Mouse (Mus musculus) retina, postnatal 7 days (tissue): ENCODE data around the gene Gm20388.
"Not testable (repeated sequence)": the region's sequence is repeated elsewhere in the genome, so short reads cannot be mapped to it uniquely, and the experiment has no call there.

Experiments used
- DNase-seq: peaks from one replicate; pipeline ENCODE4 v3.0.0-alpha.2; 2012; ENCODE audit warnings: low read depth, low spot score

The Gm20388 gene

GRCm38 (mm10) chr8:123138741-123139140 lies 3228.1 kb downstream of the Gm20388 start:
- no peak for DNase-seq

DNA sequence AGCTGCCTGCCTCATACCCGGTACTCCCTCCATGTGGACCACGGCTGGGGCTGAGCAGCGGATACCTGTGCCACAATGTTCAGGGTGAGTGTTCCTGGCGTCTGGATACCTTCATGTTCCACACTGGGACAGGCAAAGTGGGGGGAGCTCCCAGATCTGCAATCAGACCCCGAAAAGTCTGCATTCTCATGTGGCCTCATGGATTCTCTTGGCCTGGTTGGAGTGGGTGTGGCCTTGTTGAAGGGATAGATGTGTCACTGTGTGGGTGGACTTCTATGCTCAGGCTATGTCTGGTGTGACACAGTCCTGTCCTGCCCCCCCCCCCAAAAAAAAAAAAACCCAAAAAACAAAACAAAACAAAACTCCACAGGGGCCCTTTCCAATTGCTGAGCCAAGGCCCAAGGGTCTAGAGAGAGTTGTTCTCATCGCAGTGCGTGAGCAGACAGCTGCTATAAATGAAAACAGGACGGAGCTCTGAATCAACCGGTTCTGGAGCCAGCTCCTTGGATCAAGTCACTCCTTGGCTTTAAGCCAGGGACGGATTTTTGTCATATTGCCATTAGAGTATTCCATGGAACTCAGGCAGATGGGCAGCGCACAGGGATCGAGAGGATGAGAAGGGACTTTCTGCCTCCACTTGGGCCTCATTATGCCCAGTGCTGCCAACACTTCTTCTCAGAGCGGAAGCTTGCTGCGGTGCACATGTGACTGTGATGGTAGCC lies 3231.3 kb downstream of the Gm20388 start:
- DNase-seq: peak; percentile 43

- DNase-seq: no peak
These were observed 3234.6 kb downstream of the Gm20388 start for GRCm38 (mm10) chr8:123145279-123145678.

DNA sequence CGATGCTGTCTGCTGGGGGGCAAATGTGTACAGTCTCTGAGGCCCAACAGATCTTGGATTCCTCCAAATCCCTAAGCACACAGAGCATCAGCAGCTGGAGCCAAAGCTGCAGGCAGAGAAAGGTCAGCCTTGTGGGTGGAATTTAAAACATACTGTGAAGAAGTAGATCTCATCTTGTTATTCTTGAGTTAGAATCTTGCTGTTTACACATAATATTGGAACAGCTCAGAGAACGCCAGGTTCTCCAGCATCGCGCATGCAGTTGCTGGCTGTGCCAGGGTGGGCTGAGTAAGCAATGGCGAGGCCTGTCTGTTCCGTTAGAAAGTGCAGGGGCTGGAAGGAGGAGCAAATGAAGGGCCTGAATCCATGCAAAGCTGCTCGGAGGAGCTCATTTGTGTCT lies 3235.7 kb downstream of the Gm20388 start:
- no peak for DNase-seq

DNA sequence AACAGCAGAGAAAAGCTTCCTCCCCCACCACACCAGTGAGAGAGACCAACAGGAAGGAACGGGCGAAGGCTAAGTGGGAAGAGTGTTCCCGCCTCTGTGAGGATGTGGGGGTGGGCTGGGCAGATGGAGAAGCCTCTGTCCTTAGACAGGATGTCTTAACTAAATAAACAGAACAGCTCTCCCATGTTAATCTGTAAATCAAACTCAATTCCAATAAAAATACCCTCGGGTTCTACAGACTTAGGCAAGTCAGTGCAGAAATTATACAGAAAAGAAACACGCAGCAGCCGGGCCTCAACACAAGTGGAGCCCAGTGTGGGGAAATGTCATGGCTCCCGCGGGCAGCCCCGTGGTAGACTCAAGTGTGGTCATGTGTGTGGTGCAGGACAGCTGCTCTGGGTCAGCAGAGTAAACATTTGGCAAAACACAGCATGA lies 3240.1 kb downstream of the Gm20388 start:
- no peak for DNase-seq

GRCm38 (mm10) chr8:123155177-123155576 lies 3244.5 kb downstream of the Gm20388 start:
- peak; percentile 49 for DNase-seq

DNA sequence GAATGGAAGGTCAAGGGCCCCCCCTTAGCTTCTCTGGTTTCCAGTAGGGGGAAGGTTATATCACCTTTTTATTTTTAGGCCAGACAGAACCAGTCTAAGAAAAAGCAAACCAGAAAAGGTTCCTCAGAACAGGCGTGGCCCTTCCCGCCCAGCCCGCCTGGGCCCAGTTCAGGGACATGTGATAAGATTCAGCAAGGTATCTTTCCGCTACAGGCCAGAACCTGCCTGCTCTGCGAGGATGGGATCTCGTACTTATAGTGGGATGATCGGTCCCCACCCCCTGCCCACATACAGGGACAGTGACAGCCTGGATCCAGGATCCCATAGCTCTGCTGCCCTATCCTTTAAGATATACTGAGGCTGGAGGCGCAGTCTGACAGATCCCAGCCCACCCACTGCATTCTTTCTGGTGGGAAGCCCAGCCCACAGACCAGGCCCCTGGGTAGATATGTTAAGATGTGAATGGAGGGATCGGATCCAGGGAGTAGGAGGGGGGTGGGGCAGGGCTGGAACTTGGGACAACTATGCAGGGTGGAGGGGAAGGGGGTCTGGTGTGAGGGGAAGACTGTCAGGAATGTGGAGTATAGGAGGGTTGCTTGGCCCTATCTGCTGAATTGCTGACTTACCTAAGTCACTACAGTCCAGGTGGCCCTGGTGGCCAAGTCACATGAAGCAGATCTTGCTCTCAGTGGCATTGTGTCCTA lies 3245.6 kb downstream of the Gm20388 start:
- DNase-seq: no peak

DNA sequence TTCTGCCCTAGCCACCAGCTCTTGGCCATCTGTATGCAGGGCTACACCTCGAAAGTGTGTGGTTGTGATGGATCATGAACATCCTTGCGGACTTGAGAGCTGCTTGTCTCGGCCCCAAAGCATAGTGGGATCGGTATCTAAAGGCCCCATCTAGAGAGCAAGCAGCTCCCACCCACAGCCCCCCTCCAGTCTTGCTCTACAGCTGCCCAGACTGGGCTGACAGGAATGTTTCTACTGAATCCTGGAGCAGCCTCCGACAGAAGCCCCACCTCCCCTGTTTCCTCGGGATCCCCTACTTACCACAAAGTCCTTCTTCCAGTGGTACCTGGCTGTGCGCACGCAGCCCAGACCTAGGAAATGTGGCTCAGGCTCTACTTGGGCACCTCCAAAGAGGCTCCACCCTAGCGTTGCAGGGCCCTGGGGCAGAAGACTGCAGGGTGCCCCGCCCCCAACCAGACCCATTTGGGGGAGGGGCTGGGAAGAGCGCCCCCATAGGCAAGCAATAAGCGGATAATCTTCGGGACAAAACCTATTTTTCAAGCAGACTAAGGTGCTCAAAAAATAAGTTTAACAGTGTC lies 3247.3 kb downstream of the Gm20388 start, which contains the start of gene Sult5a1:
Gene Sult5a1, minus strand, starts transcription at position 428 of the 578 bp plus-strand sequence.
- no peak for DNase-seq

- DNase-seq: no peak
These were observed 3270.8 kb downstream of the Gm20388 start for GRCm38 (mm10) chr8:123181391-123181790.

- no peak for DNase-seq
These were observed 3275.1 kb downstream of the Gm20388 start, which contains the start of gene Dpep1 for GRCm38 (mm10) chr8:123185566-123186409. Gene Dpep1, plus strand, starts transcription at chr8:123186242.

DNA sequence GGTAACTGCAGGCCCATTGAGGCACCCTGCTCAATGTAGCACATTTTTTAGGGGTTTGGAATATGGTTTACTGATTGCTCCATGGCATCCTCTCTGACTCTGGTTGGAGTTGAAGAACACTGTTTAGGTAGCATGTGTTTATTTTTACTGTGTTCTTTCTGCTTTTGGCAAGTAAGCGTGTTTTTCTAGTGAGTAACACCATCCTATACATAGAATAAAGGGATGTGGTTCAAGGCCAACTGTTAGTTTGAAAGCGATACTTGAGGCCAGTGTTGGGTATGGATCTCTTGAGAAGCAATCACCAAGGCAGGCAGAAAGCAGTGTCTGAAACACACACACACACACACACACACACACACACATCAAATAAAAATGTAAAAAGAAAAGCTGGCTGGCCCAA lies 3277.4 kb downstream of the Gm20388 start:
- DNase-seq: no peak

GRCm38 (mm10) chr8:123188841-123189240 lies 3278.2 kb downstream of the Gm20388 start:
- DNase-seq: no peak

DNA sequence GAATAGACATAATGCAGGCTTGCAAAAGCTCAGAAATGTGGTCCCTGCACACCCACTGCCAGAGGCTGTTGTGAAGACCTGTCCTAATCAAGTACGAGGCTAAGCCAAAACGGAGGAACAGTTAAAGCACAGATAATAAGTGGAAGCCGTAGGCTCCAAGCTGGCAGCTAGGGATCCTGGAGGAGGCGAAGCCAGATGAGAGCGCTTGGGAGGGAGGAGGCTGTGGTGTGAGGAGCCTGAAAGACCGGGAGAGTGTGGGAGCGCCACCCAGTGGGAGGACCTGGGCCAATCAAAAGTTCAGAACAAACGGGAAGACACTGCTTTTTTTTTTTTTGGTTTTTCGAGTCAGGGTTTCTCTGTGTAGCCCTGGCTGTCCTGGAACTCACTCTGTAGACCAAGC lies 3280.0 kb downstream of the Gm20388 start:
- peak; percentile 57 for DNase-seq

- no peak for DNase-seq
These were observed 3281.3 kb downstream of the Gm20388 start for GRCm38 (mm10) chr8:123191908-123192307.

GRCm38 (mm10) chr8:123193771-123194170 lies 3283.1 kb downstream of the Gm20388 start:
- no peak for DNase-seq

DNA sequence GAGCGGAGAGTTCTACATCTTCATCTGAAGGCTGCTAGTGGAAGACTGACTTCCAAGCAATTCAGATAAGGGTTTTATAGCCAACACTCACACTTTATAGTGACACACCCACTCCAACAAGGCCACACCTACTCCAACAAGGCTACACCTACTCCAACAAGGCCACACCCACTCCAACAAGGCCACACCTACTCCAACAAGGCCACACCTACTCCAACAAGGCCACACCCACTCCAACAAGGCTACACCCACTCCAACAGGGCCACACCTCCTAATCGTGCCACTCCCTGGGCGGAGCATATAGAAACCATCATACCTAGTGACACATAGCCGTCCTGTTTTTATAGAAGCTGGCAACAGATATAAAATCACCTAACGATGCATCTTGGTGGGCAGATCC lies 3286.4 kb downstream of the Gm20388 start:
- DNase-seq: not testable (repeated sequence)

DNA sequence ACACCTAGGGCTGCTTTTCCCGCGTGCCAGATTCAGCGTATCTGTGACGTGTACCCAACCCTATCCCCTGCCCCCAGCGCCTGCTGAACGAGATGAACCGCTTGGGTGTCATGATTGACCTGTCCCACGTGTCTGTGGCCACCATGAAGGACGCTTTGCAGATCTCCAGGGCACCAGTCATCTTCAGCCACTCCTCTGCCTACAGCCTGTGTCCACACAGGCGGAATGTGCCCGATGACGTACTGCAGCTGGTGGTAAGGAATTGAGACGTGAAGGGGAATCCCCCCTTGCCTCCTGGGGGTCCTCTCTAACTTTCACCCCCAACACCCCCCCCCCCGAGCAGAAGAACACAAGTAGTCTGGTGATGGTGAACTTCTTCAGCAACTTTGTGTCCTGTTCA lies 3289.2 kb downstream of the Gm20388 start:
- DNase-seq: no peak

DNA sequence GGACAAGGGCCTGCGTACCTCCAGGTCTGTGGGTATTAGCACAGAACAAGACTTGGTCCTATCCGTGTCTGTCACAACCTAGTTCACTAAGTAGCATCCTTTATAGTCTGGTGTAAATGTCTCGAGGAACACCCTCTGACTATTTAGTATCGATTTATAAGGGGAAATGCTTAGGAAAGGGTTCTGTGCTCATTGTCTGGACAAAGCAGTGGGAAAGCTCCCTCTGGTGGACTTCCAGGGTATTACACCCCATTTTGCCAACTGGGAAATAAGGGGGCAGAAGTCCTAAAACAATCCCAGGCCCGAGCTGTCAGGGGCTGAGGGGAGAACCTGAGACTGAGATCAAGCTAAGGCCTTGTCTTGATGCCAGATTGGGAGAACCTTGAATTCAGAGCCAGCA lies 3291.6 kb downstream of the Gm20388 start:
- peak; percentile 72 for DNase-seq

DNA sequence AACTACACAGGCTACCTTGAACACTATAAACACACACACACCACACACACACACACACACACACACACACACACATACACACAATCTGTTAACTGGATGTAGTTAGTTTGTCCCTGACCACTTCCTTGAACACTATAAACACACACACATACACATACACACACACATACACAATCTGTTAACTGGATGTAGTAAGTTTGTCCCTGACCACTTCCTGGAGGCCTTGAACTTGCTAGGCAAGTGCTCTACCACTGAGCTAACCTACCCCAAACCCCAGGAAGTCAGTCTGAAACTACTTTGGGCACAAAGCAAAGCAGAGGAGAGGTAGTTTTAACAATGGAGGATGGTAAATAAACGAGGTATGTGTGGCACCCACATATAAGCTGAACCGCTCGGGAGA lies 3292.9 kb downstream of the Gm20388 start:
- DNase-seq: no peak

- no peak for DNase-seq
These were observed 3301.2 kb downstream of the Gm20388 start for GRCm38 (mm10) chr8:123211876-123212275.

GRCm38 (mm10) chr8:123212321-123213117 lies 3301.9 kb downstream of the Gm20388 start, which contains the start of the genes Chmp1a and Spata33:
Gene Chmp1a, minus strand, starts transcription at chr8:123212763.
Gene Spata33, plus strand, starts transcription at chr8:123212832.
- peak; percentile 88 for DNase-seq
